Comparison of ENCODE assay signal across 8 mouse cellular contexts in the genomic region with DNA sequence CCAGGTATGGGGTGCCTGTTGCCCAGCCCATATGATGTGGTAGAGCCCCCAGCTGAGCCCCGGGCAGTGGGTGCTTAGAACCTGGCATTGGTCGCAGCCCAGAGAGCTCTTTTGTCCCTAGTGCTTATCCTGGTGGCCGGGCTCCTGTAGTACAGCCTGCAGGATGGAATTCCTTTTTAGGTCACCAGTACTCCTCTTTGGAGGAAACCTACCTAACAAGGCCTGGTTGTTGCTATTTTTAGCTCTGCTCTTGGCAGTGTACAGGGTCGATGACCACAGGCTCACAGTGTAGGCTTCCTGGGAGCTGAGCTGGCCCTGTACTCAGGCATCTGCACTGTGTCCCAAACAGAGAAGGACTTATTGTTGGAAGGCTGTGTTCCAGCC.
DNase-seq lines count a peak whose midpoint lies in the region; ATAC-seq and TF ChIP-seq lines count a peak whose summit lies in the region.

No protein-coding gene starts in this region.

- no peak overlapping the region for H3K4me3 ChIP-seq in layer of hippocampus, adult 2 months
- H3K4me3 ChIP-seq in liver, embryonic 12.5 days, result no peak overlapping the region

- peak; percentile 11; the same call in 1 of the 2 replicates for ATAC-seq in liver, embryonic 12.5 days
- ATAC-seq in granulocyte monocyte progenitor cell, adult 5-6 weeks (replicated peaks; ENCODE audit: poor library complexity, severe bottlenecking), result no peak

- no peak for DNase-seq in layer of hippocampus, adult 2 months (ENCODE audit: low spot score in 2 of 2)
- no peak for DNase-seq in layer of hippocampus, adult 18-20 months (ENCODE audit: low spot score in 2 of 2)
- peak; percentile 71 to 81 for DNase-seq in cerebellum, postnatal 14 days
- DNase-seq in heart, postnatal 14 days, result peak; percentile 43 to 70
- no peak for DNase-seq in left cerebral cortex, postnatal 36 days (ENCODE audit: low spot score in 2 of 2)
- no peak for DNase-seq in layer of hippocampus, adult 9-10 months (ENCODE audit: low spot score)

- no peaks in the 10 kb centered on the region for H3K9me3 ChIP-seq in liver, embryonic 12.5 days (replicated peaks)

- no peak overlapping the region; the same call in 1 of the 2 replicates for H3K27ac ChIP-seq in layer of hippocampus, adult 2 months
- peak overlapping the region; percentile 73 for H3K27ac ChIP-seq in liver, embryonic 12.5 days

- no peak overlapping the region for H3K9ac ChIP-seq in liver, embryonic 12.5 days

- peak; percentile 57 for TF ChIP-seq CTCF in layer of hippocampus, adult 2 months (conservative IDR thresholded peaks at IDR 0.05)

- intact Hi-C loops in heart, postnatal 14 days (cut with DNase I), result no loop called here
- intact Hi-C loops in left cerebral cortex, postnatal 36 days (cut with DNase I), result no loop called here

- H3K36me3 ChIP-seq in liver, embryonic 12.5 days, result no peaks in the 10 kb centered on the region

- peaks cover 48% of the 10 kb centered on the region for H3K4me1 ChIP-seq in liver, embryonic 12.5 days

- no peaks in the 10 kb centered on the region for H3K27me3 ChIP-seq in liver, embryonic 12.5 days (replicated peaks)

- H3K4me2 ChIP-seq in liver, embryonic 12.5 days, result no peak overlapping the region

- WGBS in liver, embryonic 12.5 days (ENCODE audit: insufficient replicate concordance), result 56% methylated on average over 4 of the region's 4 CpGs

Comparison
In these comparisons a context has a peak if more than half of its experiments do, and no peak if none do; other contexts are left out.
1. DNase-seq: peak in cerebellum, postnatal 14 days (2 of 2) and heart, postnatal 14 days (2 of 2); none in layer of hippocampus, adult 2 months (0 of 2), layer of hippocampus, adult 18-20 months (0 of 2), left cerebral cortex, postnatal 36 days (0 of 2) and layer of hippocampus, adult 9-10 months (single experiment).